Mouse (Mus musculus) kidney, embryonic 16.5 days (tissue): ENCODE measurements at regions not wholly inside any gene's neighbourhood (a gene's known extent, or its start where the extent isn't known, plus 50 kb on each side); places are given as distances from the start of the nearest gene placed in this dataset.
"Not testable (repeated sequence)": the region's sequence is repeated elsewhere in the genome, so short reads cannot be mapped to it uniquely, and the experiment has no call there.

Experiments
- ATAC-seq: fragments of 200-750 bp; cut with Nextera tagmentation; 2 replicates; pipeline ENCODE4 v1.8.0; 2017; ENCODE audit warnings: moderate TSS enrichment; ENCODE audit not compliant: low FRiP score, low TSS enrichment
- H3K27ac ChIP-seq: fragments of 300-500 bp; sonication (generic); 2 replicates; pipeline ENCODE4 v1.5.1; 2014; ENCODE audit warnings: low read length
- H3K27me3 ChIP-seq: fragments of 300-500 bp; sonication (generic); 2 replicates; pipeline ENCODE4 v1.6.1; 2014; ENCODE audit warnings: low read length, control low read depth, mixed read lengths; ENCODE audit not compliant: insufficient read depth
- H3K36me3 ChIP-seq: fragments of 300-500 bp; sonication (generic); 2 replicates; pipeline ENCODE4 v1.6.1; 2014; ENCODE audit warnings: low read length, control low read depth, mixed read lengths; ENCODE audit not compliant: insufficient read depth
- H3K4me1 ChIP-seq: fragments of 300-500 bp; sonication (generic); 2 replicates; pipeline ENCODE4 v1.6.1; 2014; ENCODE audit warnings: low read length, control low read depth, mixed read lengths; ENCODE audit not compliant: insufficient read depth
- H3K4me2 ChIP-seq: fragments of 300-500 bp; sonication (generic); replicated peaks from 2 replicates; pipeline ENCODE4 v1.6.1; 2014; ENCODE audit warnings: low read depth, low read length
- H3K4me3 ChIP-seq: fragments of 300-500 bp; sonication (generic); 2 replicates; pipeline ENCODE4 v1.5.1; 2014; ENCODE audit warnings: mild to moderate bottlenecking, low read length
- H3K9ac ChIP-seq: fragments of 300-500 bp; sonication (generic); replicated peaks from 2 replicates; pipeline ENCODE4 v1.6.1; 2014; ENCODE audit warnings: low read length
- H3K9me3 ChIP-seq: fragments of 300-500 bp; sonication (generic); 2 replicates; pipeline ENCODE4 v1.6.1; 2016; ENCODE audit warnings: low read length, control low read depth
- WGBS: fragments of 180-500 bp; shearing (Covaris S2); extraction: QIAGEN DNeasy Blood & Tissue Kit; methylation state at CpG from one replicate; pipeline ENCODE4 v1.1.7; 2014; 5-methylcytosine and 5-hydroxymethylcytosine counted together

DNA sequence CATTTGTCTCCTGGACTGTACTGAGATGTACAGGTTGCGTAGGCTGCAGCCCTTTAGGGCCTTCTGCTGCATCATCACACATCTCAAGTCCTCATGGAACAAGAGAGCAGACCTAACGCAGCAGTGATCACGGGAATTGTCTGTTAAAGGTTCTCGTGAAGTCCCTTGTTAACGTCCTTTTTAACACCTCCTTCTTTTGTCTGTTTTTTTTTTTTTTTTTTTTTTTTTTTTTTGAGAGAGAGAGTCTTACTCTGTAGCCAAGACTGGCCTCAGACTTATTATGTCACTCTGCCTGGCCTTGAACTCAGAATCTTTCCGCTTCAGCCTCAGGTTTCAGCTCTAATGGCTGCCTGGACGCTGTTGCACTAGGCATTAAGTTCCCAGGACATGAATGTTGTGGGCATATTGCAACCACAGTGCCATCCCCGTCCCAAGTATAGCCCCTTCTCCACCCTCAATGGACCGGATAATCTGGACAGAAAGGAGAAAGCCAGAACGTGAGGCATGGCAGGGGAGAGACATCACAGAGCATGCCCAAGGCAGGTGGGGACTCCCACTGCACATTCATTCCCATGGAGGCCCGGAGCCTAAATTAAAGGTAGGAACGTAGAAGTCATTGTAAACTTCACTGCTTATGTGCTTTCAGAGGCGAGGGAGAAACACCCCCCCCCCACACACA is 101.3 kb upstream of the Gm9887 start:
- no peak for ATAC-seq
- no peak overlapping the region for H3K4me3 ChIP-seq
- WGBS = 71% methylated on average over 13 of the region's 13 CpGs
- no peaks in the 10 kb centered on the region for H3K27me3 ChIP-seq
- H3K9ac ChIP-seq = peak overlapping the region; percentile 14; the same call in 1 of the 2 replicates
- no peaks in the 10 kb centered on the region for H3K9me3 ChIP-seq
- H3K36me3 ChIP-seq = no peaks in the 10 kb centered on the region
- peak overlapping the region; percentile 67 for H3K27ac ChIP-seq
- peaks cover 32% of the 10 kb centered on the region for H3K4me1 ChIP-seq
- H3K4me2 ChIP-seq = no peak overlapping the region

DNA sequence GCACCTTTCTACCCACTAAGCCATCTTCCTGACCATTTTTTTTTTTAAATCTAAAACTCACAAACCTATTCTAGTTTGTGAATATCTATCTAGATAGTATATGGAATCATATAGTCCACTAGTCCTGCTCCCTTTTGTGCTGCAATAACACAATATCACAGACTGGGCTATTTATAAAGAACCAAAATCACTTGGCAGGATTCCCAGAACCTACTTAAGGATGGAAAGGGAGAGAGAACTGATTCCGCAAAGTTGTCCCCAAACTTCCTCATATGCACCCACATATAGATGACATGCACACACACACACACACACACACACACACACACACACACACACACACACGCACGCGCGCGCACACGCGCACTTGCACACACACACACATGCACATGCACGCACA is 100.7 kb upstream of the Gm9887 start:
- no peaks in the 10 kb centered on the region for H3K36me3 ChIP-seq
- H3K9ac ChIP-seq = no peak overlapping the region
- H3K4me2 ChIP-seq = no peak overlapping the region
- no peak overlapping the region for H3K4me3 ChIP-seq
- H3K9me3 ChIP-seq = no peaks in the 10 kb centered on the region
- peaks cover 32% of the 10 kb centered on the region for H3K4me1 ChIP-seq
- H3K27me3 ChIP-seq = no peaks in the 10 kb centered on the region
- WGBS = 86% methylated on average over 9 of the region's 9 CpGs
- no peak overlapping the region for H3K27ac ChIP-seq
- no peak for ATAC-seq

DNA sequence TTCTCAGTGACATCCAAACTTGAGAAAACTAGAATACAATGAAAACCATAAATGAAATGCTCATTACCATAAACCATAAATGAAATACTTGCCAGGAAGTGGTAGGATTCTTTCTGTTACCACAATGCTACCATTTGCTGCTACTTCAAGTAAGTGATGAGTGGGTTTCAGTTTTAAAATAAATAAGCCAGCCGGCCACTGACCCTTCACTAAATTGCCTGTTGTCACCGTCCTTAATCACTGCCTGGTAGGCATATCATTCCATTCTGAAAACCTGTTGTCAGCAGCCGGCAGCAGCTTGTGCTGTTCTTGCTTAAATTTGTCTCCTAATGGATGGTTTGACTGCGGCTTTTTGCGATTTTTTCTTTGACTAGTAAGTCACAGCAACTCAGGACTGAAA is 99.6 kb upstream of the Gm9887 start:
- Histone ChIP-seq H3K9me3 (no peaks in the 10 kb centered on the region), H3K4me1 (peaks cover 31% of the 10 kb centered on the region), H3K27me3 (no peaks in the 10 kb centered on the region), H3K4me2 (no peak overlapping the region), H3K9ac (no peak overlapping the region), H3K36me3 (no peaks in the 10 kb centered on the region), H3K4me3 (no peak overlapping the region), H3K27ac (no peak overlapping the region)
- 41% methylated on average over 5 of the region's 5 CpGs for WGBS
- no peak for ATAC-seq

DNA sequence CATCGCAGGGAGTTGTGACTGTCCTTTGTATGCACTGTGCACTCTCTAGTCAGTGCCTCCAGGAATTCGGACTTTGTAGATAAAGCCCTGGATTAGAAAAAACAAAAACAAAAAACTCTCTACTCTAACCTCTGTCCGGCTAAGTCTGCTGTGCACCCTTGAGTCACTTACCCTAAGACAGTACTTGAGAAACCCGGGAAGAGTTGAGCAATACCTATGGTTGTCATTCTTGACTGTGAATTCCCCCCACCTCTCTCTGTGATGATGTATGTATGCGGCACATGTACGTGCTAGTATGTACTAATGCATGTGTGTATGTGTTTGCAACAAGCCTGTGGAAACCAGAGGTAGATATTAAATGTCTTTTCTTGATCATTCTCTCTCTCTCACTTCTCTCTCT is 96.7 kb upstream of the Gm9887 start:
- Histone ChIP-seq H3K27me3 (no peaks in the 10 kb centered on the region), H3K4me1 (peaks cover 12% of the 10 kb centered on the region), H3K36me3 (no peaks in the 10 kb centered on the region), H3K27ac (no peak overlapping the region), H3K9ac (no peak overlapping the region), H3K4me3 (no peak overlapping the region), H3K9me3 (no peaks in the 10 kb centered on the region), H3K4me2 (no peak overlapping the region)
- no peak for ATAC-seq
- WGBS = 80% methylated on average over 6 of the region's 6 CpGs

DNA sequence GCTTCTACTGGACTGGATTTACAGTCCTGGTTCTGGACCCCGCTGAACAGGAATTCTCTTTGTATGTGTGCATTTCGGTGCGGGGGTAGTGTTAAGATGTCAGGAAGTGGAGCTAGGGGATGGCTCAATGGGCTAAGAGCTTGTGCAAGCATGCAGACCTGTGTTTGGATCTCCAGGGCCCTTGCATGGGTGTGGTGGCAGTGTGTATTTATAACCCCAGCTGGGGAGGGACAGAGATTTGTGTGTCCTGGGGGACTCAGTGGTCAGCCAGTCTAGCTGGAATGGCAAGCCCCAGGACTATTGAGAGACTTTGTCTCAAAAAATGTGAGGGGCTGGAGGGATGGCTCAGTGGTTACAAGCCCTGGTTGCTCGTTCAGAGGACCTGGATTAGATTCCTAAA is 95.1 kb upstream of the Gm9887 start:
- H3K4me2 ChIP-seq = no peak overlapping the region
- H3K27me3 ChIP-seq = no peaks in the 10 kb centered on the region
- no peaks in the 10 kb centered on the region for H3K36me3 ChIP-seq
- no peak overlapping the region for H3K9ac ChIP-seq
- ATAC-seq = no peak
- 0 out of 2 replicates have a peak, but pooled peaks cover 11% of the 10 kb centered on the region for H3K4me1 ChIP-seq
- H3K9me3 ChIP-seq = no peaks in the 10 kb centered on the region
- 45% methylated on average over 4 of the region's 4 CpGs for WGBS
- no peak overlapping the region for H3K4me3 ChIP-seq
- H3K27ac ChIP-seq = no peak overlapping the region

DNA sequence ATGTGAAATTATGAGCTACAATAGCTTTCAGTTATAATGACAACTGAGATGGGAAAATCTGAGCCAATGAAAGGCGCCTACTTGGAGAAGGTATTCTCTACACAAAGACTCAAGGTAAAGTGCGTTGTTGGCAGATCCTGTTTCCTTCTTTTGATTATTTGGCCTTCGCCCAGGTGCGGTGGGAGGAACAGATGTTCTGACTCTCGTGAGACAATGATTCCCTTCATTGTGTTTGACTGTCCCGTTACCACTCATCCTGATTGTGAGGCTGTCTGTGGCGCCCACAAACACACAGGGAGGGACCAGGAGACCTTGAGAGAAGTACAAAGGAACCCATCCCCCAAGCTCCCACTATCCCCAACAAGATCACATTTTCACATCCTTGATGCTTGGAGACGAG is 92.6 kb upstream of the Gm9887 start:
- H3K4me3 ChIP-seq = no peak overlapping the region
- 81% methylated on average over 8 of the region's 8 CpGs for WGBS
- H3K4me1 ChIP-seq = peaks cover 20% of the 10 kb centered on the region
- no peaks in the 10 kb centered on the region for H3K9me3 ChIP-seq
- H3K9ac ChIP-seq = no peak overlapping the region
- no peaks in the 10 kb centered on the region for H3K27me3 ChIP-seq
- no peak for ATAC-seq
- H3K36me3 ChIP-seq = no peaks in the 10 kb centered on the region
- no peak overlapping the region for H3K27ac ChIP-seq
- no peak overlapping the region for H3K4me2 ChIP-seq

DNA sequence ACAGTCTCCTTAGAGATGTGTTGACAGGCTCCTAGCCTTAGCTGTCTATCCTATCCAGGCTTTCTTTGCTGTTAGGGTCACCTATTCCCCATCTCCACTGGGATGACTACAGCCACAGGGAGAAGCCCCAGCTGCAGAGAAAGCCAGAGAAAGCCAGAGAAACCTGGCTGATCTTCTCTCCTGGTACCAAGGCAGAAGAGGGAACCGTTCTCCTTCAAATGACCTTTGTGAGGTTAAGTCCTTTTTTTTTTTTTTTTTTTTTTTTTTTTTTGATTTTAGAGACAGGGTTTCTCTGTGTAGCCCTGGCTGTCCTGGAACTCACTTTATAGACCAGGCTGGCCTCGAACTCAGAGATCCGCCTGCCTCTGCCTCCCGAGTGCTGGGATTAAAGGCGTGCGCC is 91.1 kb upstream of the Gm9887 start:
- not testable (repeated sequence) for H3K27ac ChIP-seq, H3K4me3 ChIP-seq, ATAC-seq, H3K27me3 ChIP-seq, H3K9ac ChIP-seq, H3K36me3 ChIP-seq, H3K9me3 ChIP-seq, H3K4me2 ChIP-seq
- WGBS = 97% methylated on average over 6 of the region's 6 CpGs
- H3K4me1 ChIP-seq = peaks cover 23% of the 10 kb centered on the region

DNA sequence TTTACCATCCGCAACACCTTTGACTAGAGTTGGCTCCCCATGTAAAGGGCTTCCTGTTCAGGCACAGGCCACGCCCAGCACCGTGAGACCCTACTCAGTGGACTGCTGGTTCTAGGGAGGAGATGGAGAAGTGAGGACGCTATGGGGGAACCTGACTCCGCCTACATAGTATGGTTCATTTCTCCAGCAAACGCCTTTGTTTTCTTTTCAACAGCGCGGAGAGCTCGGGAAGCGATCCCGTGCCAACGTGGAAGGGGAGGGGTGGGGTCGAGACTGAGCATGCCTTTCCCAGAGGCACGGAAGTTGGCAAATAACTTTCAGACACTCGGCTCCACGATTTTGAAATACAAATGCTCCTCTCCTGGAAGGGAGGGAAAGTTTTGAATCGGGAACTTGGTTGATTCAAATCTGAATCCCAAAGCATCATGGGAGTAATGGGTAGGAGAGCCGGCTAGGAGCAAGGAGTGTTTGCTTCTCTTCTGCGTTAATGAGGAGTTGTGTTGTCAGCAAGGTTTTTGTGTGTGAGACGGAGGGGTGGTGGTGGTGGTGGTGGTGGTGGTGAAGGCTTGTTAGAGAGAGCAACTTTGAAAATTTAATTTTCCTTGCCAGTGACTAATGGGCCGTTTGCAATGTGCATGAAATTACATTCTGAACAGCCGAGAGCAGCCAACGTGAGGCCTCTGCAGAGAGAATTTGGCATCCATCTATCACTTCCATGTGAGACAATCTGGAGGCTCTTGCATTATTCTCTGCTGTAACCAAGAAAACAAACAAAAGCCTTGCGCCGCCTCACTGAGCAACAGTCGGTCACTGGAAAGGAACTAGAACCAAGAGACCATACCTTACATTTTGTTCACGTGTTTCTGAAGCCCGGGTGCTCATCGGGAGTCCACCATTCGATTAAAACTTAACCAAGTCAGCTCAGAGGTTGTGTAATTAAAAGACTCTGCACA is 89.9 kb upstream of the Gm9887 start:
- peak; percentile 93 for ATAC-seq
- peaks cover 24% of the 10 kb centered on the region for H3K4me1 ChIP-seq
- no peaks in the 10 kb centered on the region for H3K27me3 ChIP-seq
- WGBS = 17% methylated on average over 30 of the region's 30 CpGs
- H3K4me3 ChIP-seq = peak overlapping the region; percentile 43
- peak overlapping the region; percentile 85 for H3K27ac ChIP-seq
- no peaks in the 10 kb centered on the region for H3K36me3 ChIP-seq
- peak overlapping the region; percentile 55 for H3K9ac ChIP-seq
- H3K4me2 ChIP-seq = peak overlapping the region; percentile 58
- no peaks in the 10 kb centered on the region for H3K9me3 ChIP-seq

DNA sequence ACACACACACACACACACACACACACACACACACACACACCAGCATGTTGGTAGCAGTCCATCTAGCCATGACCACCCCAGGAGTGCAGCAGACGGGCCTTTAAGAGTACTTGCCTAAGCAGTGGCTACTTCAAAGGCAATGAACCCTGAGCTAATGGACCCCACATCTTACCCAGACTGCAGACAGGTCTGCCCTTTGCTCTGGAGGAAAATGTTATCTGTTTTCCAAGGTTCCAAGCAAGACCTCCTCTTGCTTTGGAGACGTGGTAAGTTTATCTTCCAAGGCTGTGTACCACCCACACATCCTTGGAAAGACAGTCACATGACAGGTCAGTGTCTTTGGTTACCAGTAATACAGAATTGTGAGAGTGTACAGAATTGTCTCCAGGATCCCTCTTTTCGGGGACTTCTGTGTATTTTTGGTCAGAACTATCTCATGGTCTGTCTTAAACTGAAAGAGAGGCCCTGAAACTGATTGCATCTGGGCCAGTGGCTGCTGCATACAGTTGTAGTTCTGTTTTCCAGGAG is 88.4 kb upstream of the Gm9887 start:
- Histone ChIP-seq H3K36me3 (no peaks in the 10 kb centered on the region), H3K4me2 (no peak overlapping the region), H3K27ac (no peak overlapping the region), H3K4me1 (peaks cover 24% of the 10 kb centered on the region), H3K27me3 (no peaks in the 10 kb centered on the region), H3K9me3 (no peaks in the 10 kb centered on the region), H3K9ac (no peak overlapping the region), H3K4me3 (no peak overlapping the region)
- no peak for ATAC-seq
- WGBS = 52% methylated on average over 3 of the region's 3 CpGs
